Mouse (Mus musculus): ENCODE data around the gene Gm13090.

The Gm13090 gene

GRCm38 (mm10) chr4:151139053-151139840 lies 49.9 kb downstream of the Gm13090 start:
- peak; percentile 77 to 79 for DNase-seq

GRCm38 (mm10) chr4:151140368-151140982 lies 51.1 kb downstream of the Gm13090 start:
- DNase-seq, result no peak

Data from kidney, postnatal 25 days (tissue).